Mouse (Mus musculus): ENCODE measurements around the gene Zfp169.

DNA sequence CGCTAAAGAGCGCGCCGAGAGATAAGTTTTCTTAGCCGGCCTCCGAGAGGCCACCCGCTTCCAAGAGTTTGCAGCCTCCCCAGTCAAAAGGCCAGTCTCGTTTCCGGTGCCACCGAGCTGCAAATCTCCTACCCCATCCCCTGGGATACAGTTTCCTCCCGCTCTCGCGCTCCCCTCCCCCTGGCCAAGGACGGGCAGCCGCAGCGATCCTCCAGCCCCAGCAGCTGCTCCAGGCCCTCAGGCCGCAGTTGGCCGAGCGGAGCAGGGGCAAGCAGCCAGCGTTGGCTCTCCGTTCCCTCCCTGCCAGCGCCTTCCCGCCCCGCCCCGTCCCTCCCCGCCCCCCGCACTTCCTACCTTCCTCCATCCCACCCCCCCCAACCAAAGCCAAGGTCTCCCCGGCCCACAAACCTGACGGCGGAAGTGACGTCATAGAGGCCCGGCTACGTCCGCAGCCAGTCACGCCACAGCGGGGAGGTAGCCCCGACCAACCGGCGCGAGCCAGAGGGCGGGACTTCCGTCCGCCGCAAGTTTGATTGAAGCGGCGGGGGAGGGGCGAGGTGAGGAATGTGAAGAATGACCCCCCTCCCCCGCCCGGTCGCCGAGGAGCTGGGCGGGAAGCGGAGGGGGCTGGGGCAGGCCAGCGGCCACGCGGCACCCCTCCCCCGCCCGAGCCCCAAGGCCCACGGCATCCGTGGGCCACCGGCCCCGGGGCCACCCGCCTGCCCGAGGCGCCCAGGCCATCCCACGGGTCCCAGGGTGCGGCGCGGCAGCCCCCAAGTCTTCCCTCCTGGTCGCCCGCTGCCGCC, 32.4 kb upstream of the Zfp169 start:
- TF ChIP-seq CTCF (IDR thresholded peaks at IDR 0.05; ENCODE audit: extremely low read depth, insufficient read depth, insufficient read length, insufficient replicate concordance) (no peak), POLR2A (IDR thresholded peaks at IDR 0.05; ENCODE audit: low read depth, low read length) (no peak)
